Mouse (Mus musculus) limb, embryonic 11.5 days (tissue): Measurements from ENCODE around the gene Spred3. TPM values are rescaled to one million over a fixed set of nuclear protein-coding genes. Genes with fewer than 3 reads are reported as not detected.

ENCODE experiments used
- ATAC-seq: fragments of 200-750 bp; cut with Nextera tagmentation; 2 replicates; pipeline ENCODE4 v1.8.0; 2017; ENCODE audit warnings: low read depth; ENCODE audit not compliant: insufficient number of reproducible peaks, low FRiP score, low TSS enrichment
- DNase-seq: peaks from one replicate; pipeline ENCODE4 v3.0.0-alpha.2; 2015; ENCODE audit warnings: low spot score
- H3K27ac ChIP-seq: fragments of 300-500 bp; sonication (generic); replicated peaks from 2 replicates; pipeline ENCODE4 v1.5.1; 2014; ENCODE audit warnings: low read depth, mild to moderate bottlenecking, low read length
- H3K27me3 ChIP-seq: fragments of 300-500 bp; sonication (generic); 2 replicates; pipeline ENCODE4 v1.6.1; 2014; ENCODE audit warnings: mild to moderate bottlenecking, low read length, mixed read lengths; ENCODE audit not compliant: control insufficient read depth, insufficient read depth
- H3K36me3 ChIP-seq: fragments of 300-500 bp; sonication (generic); 2 replicates; pipeline ENCODE4 v1.6.1; 2014; ENCODE audit warnings: mild to moderate bottlenecking, low read length, moderate library complexity, mixed read lengths; ENCODE audit not compliant: control insufficient read depth, insufficient read depth
- H3K4me1 ChIP-seq: fragments of 300-500 bp; sonication (generic); 2 replicates; pipeline ENCODE4 v1.6.1; 2014; ENCODE audit warnings: low read length, mixed read lengths; ENCODE audit not compliant: control insufficient read depth, insufficient read depth
- H3K4me2 ChIP-seq: fragments of 300-500 bp; sonication (generic); 2 replicates; pipeline ENCODE4 v1.6.1; 2014; ENCODE audit warnings: low read depth, mild to moderate bottlenecking, moderate library complexity; ENCODE audit not compliant: severe bottlenecking
- H3K4me3 ChIP-seq: fragments of 300-500 bp; sonication (generic); 2 replicates; pipeline ENCODE4 v1.5.1; 2014; ENCODE audit warnings: low read depth, low read length
- H3K9ac ChIP-seq: fragments of 300-500 bp; sonication (generic); 2 replicates; pipeline ENCODE4 v1.6.1; 2014; ENCODE audit warnings: mild to moderate bottlenecking, low read length
- H3K9me3 ChIP-seq: fragments of 300-500 bp; sonication (generic); 2 replicates; pipeline ENCODE4 v1.6.1; 2016; ENCODE audit warnings: low read length; ENCODE audit not compliant: control insufficient read depth
- WGBS: fragments of 180-500 bp; shearing (Covaris S2); extraction: QIAGEN DNeasy Blood & Tissue Kit; methylation state at CpG from one replicate; pipeline ENCODE4 v1.1.7; 2014; 5-methylcytosine and 5-hydroxymethylcytosine counted together
- polyA plus RNA-seq: library from polyadenylated mRNA; unstranded; fragments of >200 nt; fragmentation: Nextera tagmentation; extraction: Ambion mirVana; gene quantifications from 2 replicates; pipeline ENCODE4 v1.2.1, GENCODE M21; 2014

Spred3 gene
- polyA plus RNA-seq, 1 experiment from 2014 or later = 4.7 TPM

DNA sequence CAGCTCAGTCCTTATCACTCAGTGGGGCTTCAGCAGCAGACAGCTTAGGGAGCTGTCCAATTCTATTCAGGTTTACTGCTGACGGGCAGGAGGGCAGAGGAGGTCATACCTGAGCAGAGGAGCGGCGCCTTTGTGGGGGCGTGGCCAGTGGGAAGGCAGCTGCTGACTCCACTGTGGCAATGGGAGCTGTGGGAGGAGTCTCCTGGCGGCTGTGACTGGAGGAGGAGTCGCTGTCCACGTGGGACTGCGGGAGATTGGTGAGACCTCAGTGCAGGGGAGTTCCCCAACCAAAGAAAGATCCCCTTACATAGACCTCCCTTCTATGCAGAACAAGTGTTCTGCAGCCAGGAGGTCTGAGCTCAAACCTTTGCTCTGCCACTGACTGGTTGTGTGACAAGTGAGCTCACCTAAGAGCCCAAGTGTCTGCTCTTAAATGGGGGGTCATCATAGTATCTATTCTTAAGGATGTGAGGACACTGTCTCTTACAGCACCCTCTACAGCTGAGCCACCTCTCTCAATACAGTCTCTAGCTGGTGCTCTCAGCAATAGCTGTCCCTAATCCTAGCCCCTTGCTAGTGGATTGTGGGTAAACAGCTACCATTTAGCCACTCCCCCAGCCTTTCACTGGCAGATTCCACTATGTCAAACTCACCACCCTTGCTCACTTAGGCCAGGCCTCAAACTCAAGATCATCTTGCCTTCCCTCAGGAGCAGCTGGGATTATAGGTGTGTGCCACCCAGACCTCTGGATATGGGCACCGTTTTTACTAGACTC, 7.3 kb downstream of the Spred3 start:
- WGBS = 14% methylated on average over 9 of the region's 9 CpGs
- H3K4me2 ChIP-seq = no peak overlapping the region
- peak; percentile 55 for DNase-seq
- H3K9ac ChIP-seq = no peak overlapping the region
- H3K9me3 ChIP-seq = no peaks in the 10 kb centered on the region
- H3K27ac ChIP-seq = no peak overlapping the region
- peaks cover 4% of the 10 kb centered on the region for H3K4me1 ChIP-seq
- ATAC-seq = no peak
- H3K36me3 ChIP-seq = 0 out of 2 replicates have a peak, but pooled peaks cover 4% of the 10 kb centered on the region
- peaks cover 14% of the 10 kb centered on the region for H3K27me3 ChIP-seq
- no peak overlapping the region for H3K4me3 ChIP-seq

- Histone ChIP-seq H3K9ac (no peak overlapping the region), H3K27me3 (peaks cover 10% of the 10 kb centered on the region), H3K9me3 (no peaks in the 10 kb centered on the region), H3K4me2 (no peak overlapping the region), H3K4me3 (no peak overlapping the region), H3K27ac (no peak overlapping the region), H3K4me1 (peaks cover 4% of the 10 kb centered on the region; the same call in 1 of the 2 replicates), H3K36me3 (0 out of 2 replicates have a peak, but pooled peaks cover 4% of the 10 kb centered on the region)
- WGBS = 73% methylated on average over 5 of the region's 5 CpGs
- no peak for DNase-seq
- ATAC-seq = no peak
These were observed 7.9 kb downstream of the Spred3 start for GRCm38 (mm10) chr7:29162294-29162693.

GRCm38 (mm10) chr7:29158264-29158663, 11.9 kb downstream of the Spred3 start:
- Histone ChIP-seq H3K4me1 (peaks cover 10% of the 10 kb centered on the region), H3K27me3 (peaks cover 10% of the 10 kb centered on the region), H3K9me3 (0 out of 2 replicates have a peak, but pooled peaks cover 2% of the 10 kb centered on the region), H3K9ac (no peak overlapping the region), H3K4me3 (no peak overlapping the region), H3K27ac (no peak overlapping the region), H3K36me3 (0 out of 2 replicates have a peak, but pooled peaks cover 6% of the 10 kb centered on the region), H3K4me2 (no peak overlapping the region)
- ATAC-seq (no peak), DNase-seq (no peak)
- WGBS = under 1% methylated on average over 5 of the region's 5 CpGs

DNA sequence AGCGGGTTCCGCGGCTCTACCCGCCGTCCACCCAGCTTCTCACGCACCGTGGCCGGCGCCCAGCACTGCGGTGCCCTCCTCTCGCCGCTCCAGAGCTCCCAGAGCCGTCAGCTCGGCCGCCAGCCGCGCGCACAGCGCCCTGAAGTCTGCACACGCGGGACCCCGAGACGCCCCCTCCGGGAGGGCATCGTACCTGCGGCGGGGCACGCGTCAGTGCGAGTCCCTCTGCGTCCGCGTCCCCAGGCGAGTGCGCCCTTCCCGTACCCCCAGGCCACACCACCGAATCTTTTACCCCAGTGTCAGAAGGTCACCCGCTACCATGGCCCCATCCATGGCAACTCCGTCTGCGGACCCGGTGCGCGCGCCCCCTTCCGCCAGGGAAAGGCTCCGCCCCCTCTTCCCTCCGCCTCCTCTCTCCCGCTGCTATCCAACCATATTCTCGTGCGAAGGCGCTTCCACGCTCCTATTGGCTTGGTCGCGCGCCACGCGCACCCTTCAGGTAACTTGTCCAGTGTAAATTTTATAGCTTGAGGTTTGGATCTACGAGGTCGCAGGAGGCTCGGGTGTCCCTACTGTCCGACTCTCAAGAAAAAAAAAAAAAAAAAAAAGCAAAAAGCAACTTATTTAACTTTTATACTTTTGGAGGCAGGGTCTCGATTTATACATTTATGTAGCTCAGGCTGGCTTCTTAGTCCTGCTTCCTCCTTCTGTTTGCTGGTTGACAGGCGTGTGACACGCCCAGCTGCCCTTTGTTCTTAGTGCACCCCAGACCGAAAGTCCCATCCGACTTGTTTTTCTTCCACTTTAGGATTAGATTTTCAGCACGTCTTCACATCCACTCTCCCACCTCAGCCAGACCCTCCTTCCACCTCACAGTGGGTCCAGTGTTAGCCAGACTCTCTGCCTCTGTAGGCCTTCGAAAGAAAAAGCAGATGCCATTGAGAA, 14.1 kb downstream of the Spred3 start, which contains the start of gene Fam98c:
Gene Fam98c (minus strand): TSS at position 397 of the 945 bp plus-strand sequence.
- DNase-seq = peak; percentile 89
- 0 out of 2 replicates have a peak, but pooled peaks cover 2% of the 10 kb centered on the region for H3K9me3 ChIP-seq
- WGBS = 4% methylated on average over 67 of the region's 68 CpGs
- H3K27me3 ChIP-seq = peaks cover 10% of the 10 kb centered on the region
- H3K9ac ChIP-seq = peak within 1 kb of the TSS; percentile 74
- H3K27ac ChIP-seq = peak within 1 kb of the TSS; percentile 75; the same call in 1 of the 2 replicates
- H3K4me2 ChIP-seq = peak within 1 kb of the TSS; percentile 98
- H3K4me1 ChIP-seq = peaks cover 6% of the 10 kb centered on the region; the same call in 1 of the 2 replicates
- H3K4me3 ChIP-seq = peak within 1 kb of the TSS; percentile 81
- H3K36me3 ChIP-seq = 0 out of 2 replicates have a peak, but pooled peaks cover 4% of the 10 kb centered on the region
- ATAC-seq = peak; percentile 72

DNA sequence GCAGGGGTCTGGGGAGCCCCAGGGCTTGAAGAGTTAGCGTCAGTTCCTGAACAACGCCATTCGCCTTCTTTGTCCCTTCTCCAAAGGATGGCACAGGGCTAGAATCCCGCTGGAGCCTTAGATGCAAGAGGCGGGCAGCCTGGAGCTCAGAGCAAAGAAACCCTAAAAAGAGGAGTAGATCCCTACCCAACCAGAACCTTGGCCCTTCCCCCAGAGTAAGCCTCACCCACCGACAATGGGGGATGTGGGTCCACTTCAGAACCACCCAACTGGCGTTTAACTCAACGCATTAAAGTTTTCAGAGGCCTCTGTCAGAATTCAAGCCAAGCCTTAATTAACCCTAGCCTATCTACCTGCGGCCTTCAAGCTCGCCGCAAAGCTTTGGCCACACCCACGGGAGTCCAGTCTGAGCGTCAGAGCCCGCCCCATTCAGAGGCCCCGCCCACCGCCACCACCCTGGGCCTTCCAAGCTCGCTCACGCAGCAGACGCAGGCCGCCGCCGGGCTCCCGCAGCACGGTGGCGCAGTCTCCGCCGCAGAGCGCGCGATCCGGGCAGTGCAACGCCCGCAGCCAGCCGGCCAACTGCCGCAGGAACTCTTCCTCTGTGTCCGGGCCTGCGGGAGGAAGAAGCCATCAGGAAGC, 14.9 kb downstream of the Spred3 start:
- Histone ChIP-seq H3K4me3 (peak overlapping the region; percentile 81), H3K36me3 (0 out of 2 replicates have a peak, but pooled peaks cover 2% of the 10 kb centered on the region), H3K9ac (peak overlapping the region; percentile 74), H3K27me3 (peaks cover 10% of the 10 kb centered on the region), H3K27ac (peak overlapping the region; percentile 75; the same call in 1 of the 2 replicates), H3K4me2 (peak overlapping the region; percentile 98), H3K4me1 (peaks cover 6% of the 10 kb centered on the region; the same call in 1 of the 2 replicates), H3K9me3 (0 out of 2 replicates have a peak, but pooled peaks cover 2% of the 10 kb centered on the region)
- DNase-seq (peak; percentile 91), ATAC-seq (peak; percentile 75)
- WGBS = 7% methylated on average over 37 of the region's 37 CpGs

- Histone ChIP-seq H3K4me2 (no peak overlapping the region), H3K27ac (no peak overlapping the region), H3K4me1 (peaks cover 6% of the 10 kb centered on the region; the same call in 1 of the 2 replicates), H3K4me3 (no peak overlapping the region), H3K36me3 (0 out of 2 replicates have a peak, but pooled peaks cover 2% of the 10 kb centered on the region), H3K9me3 (0 out of 2 replicates have a peak, but pooled peaks cover 2% of the 10 kb centered on the region), H3K27me3 (peaks cover 9% of the 10 kb centered on the region), H3K9ac (no peak overlapping the region)
- ATAC-seq (no peak), DNase-seq (no peak)
- 94% methylated on average over 14 of the region's 14 CpGs for WGBS
These were observed 16.0 kb downstream of the Spred3 start for GRCm38 (mm10) chr7:29154018-29154720.

DNA sequence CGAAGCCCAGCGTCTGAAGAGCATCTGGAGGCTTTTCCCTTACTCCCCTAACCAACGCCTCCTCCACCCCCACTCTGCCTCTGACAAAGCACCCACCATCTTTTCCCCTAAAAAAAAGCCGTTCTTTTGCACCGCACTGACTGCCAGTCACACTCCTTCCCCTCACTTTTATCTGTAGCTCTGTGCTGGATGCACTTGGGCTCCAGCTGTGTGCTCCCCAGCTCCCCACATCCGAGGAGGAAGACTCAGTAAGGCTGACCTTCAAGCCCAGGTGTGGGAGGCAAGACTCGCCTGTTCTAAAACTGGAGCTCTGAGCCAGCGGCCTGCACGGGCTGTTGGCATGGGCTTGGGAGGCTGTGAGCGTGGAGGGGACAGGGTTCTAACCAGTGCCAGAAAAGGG, 18.7 kb downstream of the Spred3 start:
- no peaks in the 10 kb centered on the region for H3K27me3 ChIP-seq
- peaks cover 5% of the 10 kb centered on the region; the same call in 1 of the 2 replicates for H3K4me1 ChIP-seq
- no peak for DNase-seq
- H3K4me2 ChIP-seq = no peak overlapping the region
- H3K36me3 ChIP-seq = 0 out of 2 replicates have a peak, but pooled peaks cover 2% of the 10 kb centered on the region
- WGBS = 64% methylated on average over 10 of the region's 10 CpGs
- no peak overlapping the region for H3K27ac ChIP-seq
- no peak overlapping the region for H3K4me3 ChIP-seq
- 0 out of 2 replicates have a peak, but pooled peaks cover 2% of the 10 kb centered on the region for H3K9me3 ChIP-seq
- ATAC-seq = no peak
- no peak overlapping the region for H3K9ac ChIP-seq
